Mouse (Mus musculus): ENCODE measurements around the gene Gm44965.

Gene Gm44965

GRCm38 (mm10) chr6:48593158-48594042 is at the start of gene Gm44965, which contains the start of gene Repin1:
Gene Gm44965 (plus strand): TSS chr6:48593941.
Gene Repin1 (plus strand): TSS chr6:48593883.
- DNase-seq (ENCODE audit: low read depth, low spot score), result peak; percentile 90

DNA sequence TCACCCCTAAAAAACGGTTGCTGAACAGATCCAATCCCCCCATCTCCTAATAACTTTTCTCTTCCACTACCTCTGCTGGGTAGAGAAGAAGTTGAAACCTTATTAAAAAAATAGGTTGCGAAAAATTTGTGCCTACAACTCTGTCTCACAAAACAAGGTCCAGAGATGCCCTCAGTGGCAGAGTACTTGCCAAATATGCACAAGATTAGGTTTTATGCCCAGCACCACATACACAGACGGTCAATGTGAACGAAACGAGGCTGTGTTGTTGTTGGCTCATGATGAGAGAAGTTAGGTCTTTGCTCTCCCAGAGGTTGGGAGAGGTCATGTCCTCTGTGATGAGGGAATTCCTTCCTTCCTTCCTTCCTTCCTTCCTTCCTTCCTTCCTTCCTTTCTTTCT is 48.5 kb upstream of the Gm44965 start:
- DNase-seq (ENCODE audit: low read depth, low spot score), result no peak

GRCm38 (mm10) chr6:48546271-48546670 is 47.5 kb upstream of the Gm44965 start:
- no peak for DNase-seq (ENCODE audit: low read depth, low spot score)

GRCm38 (mm10) chr6:48546858-48547257 is 46.9 kb upstream of the Gm44965 start:
- DNase-seq (ENCODE audit: low read depth, low spot score), result no peak

DNA sequence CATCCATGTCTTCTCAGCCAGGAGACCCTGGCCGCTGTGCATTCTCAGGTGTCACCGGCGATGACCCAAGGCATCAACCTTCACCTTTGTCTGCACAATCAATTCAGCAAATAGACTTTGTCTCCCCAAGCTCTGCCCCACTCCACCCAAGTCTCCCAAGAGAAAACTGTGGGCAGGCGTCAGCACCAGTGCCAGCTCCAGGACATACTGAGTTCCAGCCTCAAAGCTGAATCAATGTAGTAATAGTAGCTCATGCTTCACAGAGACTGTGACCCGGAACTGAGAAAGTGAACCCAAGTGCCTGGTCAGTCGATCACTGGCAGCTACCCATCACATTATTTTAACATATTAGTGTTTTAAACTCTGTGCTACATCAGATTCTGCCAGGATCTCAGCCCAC is 45.4 kb upstream of the Gm44965 start:
- DNase-seq (ENCODE audit: low read depth, low spot score), result no peak

DNA sequence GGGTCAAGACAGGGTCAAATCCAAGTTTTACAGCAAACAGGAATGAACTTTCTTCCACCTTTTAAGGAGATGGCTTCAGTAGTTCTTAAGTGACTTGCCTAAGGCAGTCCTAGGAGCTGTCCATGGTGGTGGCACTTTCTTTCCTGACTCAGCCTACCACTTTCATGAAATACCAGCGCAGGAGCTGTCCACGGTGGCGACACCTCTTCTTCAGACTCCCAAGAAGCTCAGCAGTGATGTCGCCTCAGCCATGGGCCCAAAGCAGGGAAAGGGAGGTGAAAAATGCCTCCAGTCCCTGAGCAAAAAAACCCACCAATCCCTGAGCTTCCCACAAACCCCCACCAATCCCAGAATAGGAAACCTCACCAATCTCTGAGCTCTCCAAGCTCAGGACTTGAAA is 40.8 kb upstream of the Gm44965 start:
- DNase-seq (ENCODE audit: low read depth, low spot score), result peak; percentile 51

GRCm38 (mm10) chr6:48553819-48554218 is 39.9 kb upstream of the Gm44965 start:
- DNase-seq (ENCODE audit: low read depth, low spot score), result no peak

GRCm38 (mm10) chr6:48554280-48555103 is 39.2 kb upstream of the Gm44965 start, which contains the start of gene Lrrc61:
Gene Lrrc61 (plus strand): TSS chr6:48554796.
- peak; percentile 92 for DNase-seq (ENCODE audit: low read depth, low spot score)

- DNase-seq (ENCODE audit: low read depth, low spot score), result peak; percentile 63
These were observed 38.4 kb upstream of the Gm44965 start for GRCm38 (mm10) chr6:48555104-48555890.

GRCm38 (mm10) chr6:48555956-48556355 is 37.8 kb upstream of the Gm44965 start:
- no peak for DNase-seq (ENCODE audit: low read depth, low spot score)

- no peak for DNase-seq (ENCODE audit: low read depth, low spot score)
These were observed 27.9 kb upstream of the Gm44965 start for GRCm38 (mm10) chr6:48565693-48566310.

DNA sequence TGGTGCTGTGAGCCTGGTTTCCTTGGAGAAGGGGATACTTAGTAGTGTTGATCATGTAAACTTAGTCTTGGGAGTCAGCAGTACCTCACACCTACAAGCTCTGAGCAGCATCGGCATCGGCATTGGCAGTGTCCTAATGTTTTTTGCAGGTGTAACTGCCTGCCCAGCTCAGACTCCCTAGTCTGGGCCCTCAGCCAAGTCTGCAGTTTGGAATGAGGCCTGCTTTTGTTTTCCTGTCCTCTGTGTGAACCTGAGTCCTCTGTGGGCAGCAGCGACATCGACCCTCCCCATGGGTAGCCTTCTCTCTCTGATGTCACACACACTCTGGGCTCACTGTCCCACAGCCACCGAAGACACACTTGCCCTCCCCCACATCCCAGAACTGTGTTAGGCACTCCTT is 27.4 kb upstream of the Gm44965 start:
- DNase-seq (ENCODE audit: low read depth, low spot score), result no peak

DNA sequence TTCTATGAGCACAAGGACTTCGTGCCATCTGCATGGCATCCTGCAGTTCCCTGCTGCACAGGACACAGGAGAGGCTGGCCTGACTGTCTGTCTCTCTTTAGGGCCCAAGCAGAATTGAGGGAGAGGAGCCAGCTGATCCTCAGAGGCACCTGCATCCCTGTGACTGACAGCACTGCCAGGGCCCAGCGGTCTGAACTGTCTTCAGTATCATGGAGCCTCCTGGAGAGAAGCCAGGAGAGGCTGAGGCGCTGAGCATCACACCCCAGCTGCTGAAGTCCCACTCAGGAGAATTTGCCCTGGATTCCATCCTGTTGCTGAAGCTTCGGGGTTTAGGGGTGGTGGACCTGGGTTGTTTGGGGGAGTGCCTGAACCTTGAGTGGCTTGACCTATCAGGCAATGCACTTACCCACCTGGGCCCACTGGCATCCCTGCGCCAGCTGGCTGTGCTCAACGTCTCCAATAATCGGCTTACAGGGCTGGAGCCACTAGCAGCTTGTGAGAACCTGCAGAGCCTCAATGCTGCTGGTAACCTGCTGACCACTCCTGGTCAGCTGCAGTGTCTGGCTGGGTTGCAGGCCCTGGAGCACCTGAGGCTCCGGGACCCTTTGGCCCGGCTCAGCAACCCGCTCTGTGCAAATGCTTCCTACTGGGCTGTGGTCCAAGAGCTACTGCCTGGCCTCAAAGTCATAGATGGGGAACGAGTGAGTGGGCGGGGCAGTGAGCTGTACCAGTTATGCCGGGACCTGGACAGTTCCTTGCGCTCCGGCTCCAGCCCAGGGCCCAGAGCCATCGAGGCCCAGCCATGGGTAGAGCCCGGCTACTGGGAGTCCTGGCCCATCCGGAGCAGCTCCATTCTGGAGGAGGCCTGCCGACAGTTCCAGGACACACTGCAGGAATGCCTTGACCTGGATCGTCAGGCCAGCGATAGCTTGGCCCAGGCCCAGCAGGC is 25.4 kb upstream of the Gm44965 start:
- DNase-seq (ENCODE audit: low read depth, low spot score), result no peak

DNA sequence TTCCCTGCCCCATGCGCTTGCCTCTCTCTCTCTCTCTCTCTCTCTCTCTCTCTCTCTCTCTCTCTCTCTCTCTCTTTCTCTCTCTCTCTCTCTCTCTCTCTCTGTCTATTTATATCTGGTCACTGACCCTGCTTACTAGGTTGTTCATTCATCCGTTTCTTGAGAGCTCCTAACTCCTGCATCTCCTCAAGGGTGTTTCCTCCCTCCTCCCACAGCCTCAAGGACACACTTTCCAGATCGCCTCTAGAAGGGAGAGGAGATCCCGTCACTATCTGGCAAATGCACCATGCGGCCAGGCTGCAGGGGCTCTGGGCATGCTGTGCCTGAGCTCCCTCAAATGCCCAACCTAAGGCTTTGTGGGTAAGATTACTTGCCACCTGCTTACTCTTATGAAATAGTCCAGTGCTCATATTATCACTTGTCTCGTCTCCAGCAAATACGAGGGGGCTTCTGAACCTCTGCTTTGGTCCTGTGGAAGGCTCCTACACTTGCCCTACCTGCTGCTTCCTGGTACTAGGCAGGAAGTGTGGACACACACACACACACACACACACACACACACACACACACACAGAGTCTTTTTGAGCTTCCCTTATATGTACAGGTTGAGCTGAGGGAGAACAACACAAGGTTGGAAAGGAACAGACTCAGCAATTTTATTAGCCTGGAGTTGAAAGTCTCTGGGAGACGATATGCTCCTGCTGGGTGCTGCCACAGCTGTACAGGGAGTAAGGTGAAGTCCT is 24.5 kb upstream of the Gm44965 start:
- DNase-seq (ENCODE audit: low read depth, low spot score), result no peak

GRCm38 (mm10) chr6:48572014-48572413 is 21.7 kb upstream of the Gm44965 start:
- DNase-seq (ENCODE audit: low read depth, low spot score), result no peak

DNA sequence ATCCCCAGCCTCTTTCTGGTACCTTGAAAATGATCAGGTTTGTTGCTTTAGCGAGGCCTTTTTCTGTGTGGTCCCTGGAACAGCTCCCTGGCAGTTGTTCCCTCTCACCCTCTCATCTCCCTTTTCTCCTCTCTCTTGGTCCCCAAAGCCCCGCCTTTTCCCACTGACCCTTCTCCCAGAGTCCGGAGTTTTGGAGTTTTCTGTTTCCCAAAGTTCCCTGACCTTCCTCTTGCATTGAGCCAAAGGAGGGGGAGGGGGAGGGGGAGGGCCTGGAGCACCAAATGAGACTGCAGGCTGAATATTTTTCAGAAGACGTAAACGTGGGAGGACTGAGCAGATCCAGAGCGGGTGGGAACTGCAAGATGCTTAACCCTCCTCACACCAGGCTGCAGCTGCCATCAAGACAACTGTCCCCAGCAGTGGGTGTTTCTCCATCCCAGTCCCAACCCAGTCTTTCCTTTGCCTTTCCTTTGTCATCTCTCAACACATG is 21.1 kb upstream of the Gm44965 start, which contains the start of gene Rarres2:
Gene Rarres2 (minus strand): TSS at position 218 of the 490 bp plus-strand sequence.
- DNase-seq (ENCODE audit: low read depth, low spot score), result no peak

DNA sequence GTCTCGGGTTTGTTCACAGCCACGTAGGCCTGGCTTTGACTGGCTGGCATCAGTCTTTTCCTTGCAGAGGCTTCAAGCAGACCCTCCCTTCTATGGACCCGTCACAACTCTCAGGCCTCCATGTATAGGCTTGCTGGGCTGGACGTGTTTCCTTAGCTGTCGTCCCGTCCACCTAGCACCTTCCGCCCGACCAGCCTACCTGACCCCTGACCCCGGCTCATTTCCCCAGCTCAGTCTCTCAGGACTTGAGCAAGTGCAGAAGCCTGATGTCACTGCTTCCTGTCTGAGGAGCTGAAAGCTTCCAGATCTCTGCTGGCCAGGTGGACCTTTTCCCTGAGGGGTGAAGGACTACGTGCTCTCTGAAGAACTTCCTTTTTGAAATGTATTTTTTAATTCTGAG is 20.5 kb upstream of the Gm44965 start:
- DNase-seq (ENCODE audit: low read depth, low spot score), result no peak

DNA sequence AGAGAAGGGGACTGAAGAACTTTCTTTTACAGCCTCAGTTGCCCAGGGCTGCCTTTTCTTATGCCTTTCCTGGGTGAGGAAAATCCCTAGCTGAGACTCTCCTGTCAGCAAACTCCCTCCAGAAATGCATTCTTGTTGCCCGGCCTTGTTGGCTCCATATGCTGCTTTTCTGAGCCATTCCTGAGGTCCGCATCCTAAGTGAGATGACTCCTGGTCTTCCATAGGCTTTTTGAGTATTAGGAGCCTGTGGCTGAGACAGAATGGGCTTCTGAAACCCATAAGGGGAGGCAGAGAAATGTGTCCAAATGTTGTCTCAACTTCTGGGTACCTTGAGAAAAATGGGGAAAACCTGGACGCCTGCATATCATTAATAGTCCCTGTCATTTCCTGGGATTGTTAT is 19.8 kb upstream of the Gm44965 start:
- DNase-seq (ENCODE audit: low read depth, low spot score), result no peak

DNA sequence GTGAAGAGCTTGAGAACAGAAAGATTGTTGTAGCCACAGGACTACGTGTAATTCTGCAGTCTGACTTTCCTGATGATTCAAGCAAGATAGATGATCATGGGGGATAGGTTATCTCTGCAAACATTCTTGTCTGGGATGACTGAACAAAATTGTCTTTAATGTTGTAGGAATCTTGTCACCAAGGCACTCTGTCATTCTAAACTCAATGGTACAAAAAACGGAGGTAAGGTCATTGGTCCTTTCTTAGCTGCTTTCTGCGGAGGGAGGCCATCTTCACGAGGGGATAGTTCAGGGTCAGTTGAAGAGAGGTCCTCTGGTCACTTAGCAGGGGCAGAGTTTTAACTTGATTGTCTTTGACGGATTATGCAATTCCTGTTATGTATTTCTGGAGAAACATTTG is 15.0 kb upstream of the Gm44965 start:
- DNase-seq (ENCODE audit: low read depth, low spot score), result no peak
